Mouse (Mus musculus) olfactory bulb, adult 2 months (tissue): ENCODE measurements at regions not wholly inside any gene's neighbourhood (a gene's known extent, or its start where the extent isn't known, plus 50 kb on each side); places are given as distances from the start of the nearest gene placed in this dataset.

Source experiments
- CTCF ChIP-seq: fragments of 200-500 bp; IDR thresholded peaks from 2 replicates; pipeline ENCODE4 v1.5.1; 2012; ENCODE audit warnings: low read depth, mild to moderate bottlenecking, low read length, moderate library complexity; ENCODE audit not compliant: insufficient read depth
- POLR2A ChIP-seq: fragments of 200-500 bp; IDR thresholded peaks from 2 replicates; pipeline ENCODE4 v1.6.1; 2012; ENCODE audit warnings: mild to moderate bottlenecking, low read depth, low read length, moderate library complexity; ENCODE audit not compliant: insufficient read depth

- TF ChIP-seq CTCF (no peak), POLR2A (no peak)
Measured at GRCm38 (mm10) chr8:48896251-48896650, 52.5 kb upstream of the Tenm3 start.
